Mouse (Mus musculus) forebrain, embryonic 12.5 days (tissue): ENCODE measurements around the gene Plpp7. TPM values are rescaled to one million over a fixed set of nuclear protein-coding genes. Genes with fewer than 3 reads are reported as not detected.

Source experiments
- ATAC-seq: fragments of 200-750 bp; cut with Nextera tagmentation; 2 replicates; pipeline ENCODE4 v1.8.0; 2017; ENCODE audit warnings: moderate TSS enrichment; ENCODE audit not compliant: low FRiP score
- H3K27ac ChIP-seq: fragments of 300-500 bp; sonication (generic); 2 replicates; pipeline ENCODE4 v1.5.1; 2016; ENCODE audit warnings: mild to moderate bottlenecking
- H3K27me3 ChIP-seq: fragments of 300-500 bp; sonication (generic); 2 replicates; pipeline ENCODE4 v1.6.1; 2016; ENCODE audit warnings: mild to moderate bottlenecking
- H3K36me3 ChIP-seq: fragments of 300-500 bp; sonication (generic); replicated peaks from 2 replicates; pipeline ENCODE4 v1.6.1; 2016; ENCODE audit warnings: mild to moderate bottlenecking
- H3K4me1 ChIP-seq: fragments of 300-500 bp; sonication (generic); 2 replicates; pipeline ENCODE4 v1.6.1; 2016
- H3K4me2 ChIP-seq: fragments of 300-500 bp; sonication (generic); 2 replicates; pipeline ENCODE4 v1.6.1; 2016; ENCODE audit warnings: mild to moderate bottlenecking, moderate library complexity
- H3K4me3 ChIP-seq: fragments of 300-500 bp; sonication (generic); replicated peaks from 2 replicates; pipeline ENCODE4 v1.5.1; 2016; ENCODE audit warnings: mild to moderate bottlenecking
- H3K9ac ChIP-seq: fragments of 300-500 bp; sonication (generic); 2 replicates; pipeline ENCODE4 v1.6.1; 2016; ENCODE audit warnings: mild to moderate bottlenecking
- H3K9me3 ChIP-seq: fragments of 300-500 bp; sonication (generic); 2 replicates; pipeline ENCODE4 v1.6.1; 2016
- WGBS: fragments of 180-500 bp; shearing (Covaris S2); methylation state at CpG from one replicate; pipeline ENCODE4 v1.1.7; 2016; 5-methylcytosine and 5-hydroxymethylcytosine counted together
- polyA plus RNA-seq: library from polyadenylated mRNA; unstranded; fragments of >200 nt; fragmentation: Nextera tagmentation; extraction: Ambion mirVana; gene quantifications from 2 replicates; pipeline ENCODE4 v1.2.1, GENCODE M21; 2016

Gene Plpp7
- polyA plus RNA-seq, 1 experiment from 2014 or later, result 7.2 TPM

DNA sequence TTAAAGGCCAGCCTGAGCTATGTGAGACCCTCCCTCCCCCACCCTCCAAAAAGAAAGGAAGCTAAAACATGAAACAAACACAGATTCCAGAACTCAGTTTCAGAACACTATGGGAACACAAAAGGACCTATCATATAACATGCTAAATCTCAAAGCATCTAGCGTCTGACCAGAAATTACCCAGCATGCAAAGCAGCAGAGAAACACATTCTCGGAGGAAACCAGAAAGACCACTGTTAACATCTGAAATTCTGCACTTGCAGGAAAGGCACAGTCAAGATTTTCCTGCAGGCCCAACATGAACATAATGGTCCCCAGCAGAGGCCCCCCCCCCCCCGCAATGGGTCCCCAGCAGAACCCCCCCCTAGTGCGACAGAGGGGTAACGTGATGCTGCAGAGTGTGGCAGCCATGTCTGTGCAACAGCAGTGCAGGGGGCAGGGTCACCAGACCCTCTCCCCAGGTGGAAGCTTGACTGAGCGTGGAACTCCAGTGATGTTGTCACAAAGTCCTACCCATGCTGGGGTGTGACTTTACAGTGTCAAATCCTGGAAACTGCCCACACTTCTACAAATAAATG lies 35.0 kb upstream of the Plpp7 start:
- Histone ChIP-seq H3K4me3 (no peak overlapping the region), H3K27me3 (no peaks in the 10 kb centered on the region)

GRCm38 (mm10) chr2:32061189-32061588 lies 34.1 kb upstream of the Plpp7 start:
- no peaks in the 10 kb centered on the region for H3K4me1 ChIP-seq
- H3K9me3 ChIP-seq, result no peaks in the 10 kb centered on the region
- H3K27ac ChIP-seq, result no peak overlapping the region; the same call in 1 of the 2 replicates
- H3K4me2 ChIP-seq, result no peak overlapping the region
- WGBS, result 71% methylated on average over 2 of the region's 2 CpGs
- no peak for ATAC-seq
- no peaks in the 10 kb centered on the region for H3K36me3 ChIP-seq
- H3K27me3 ChIP-seq, result no peaks in the 10 kb centered on the region
- H3K4me3 ChIP-seq, result no peak overlapping the region
- H3K9ac ChIP-seq, result no peak overlapping the region

More for the DNA sequence above, 35.0 kb upstream of the Plpp7 start:
- Histone ChIP-seq H3K9me3 (no peaks in the 10 kb centered on the region), H3K9ac (no peak overlapping the region), H3K4me2 (no peak overlapping the region), H3K36me3 (no peaks in the 10 kb centered on the region), H3K4me1 (peaks cover 3% of the 10 kb centered on the region), H3K27ac (no peak overlapping the region)
- 74% methylated on average over 6 of the region's 6 CpGs for WGBS
- ATAC-seq, result no peak

DNA sequence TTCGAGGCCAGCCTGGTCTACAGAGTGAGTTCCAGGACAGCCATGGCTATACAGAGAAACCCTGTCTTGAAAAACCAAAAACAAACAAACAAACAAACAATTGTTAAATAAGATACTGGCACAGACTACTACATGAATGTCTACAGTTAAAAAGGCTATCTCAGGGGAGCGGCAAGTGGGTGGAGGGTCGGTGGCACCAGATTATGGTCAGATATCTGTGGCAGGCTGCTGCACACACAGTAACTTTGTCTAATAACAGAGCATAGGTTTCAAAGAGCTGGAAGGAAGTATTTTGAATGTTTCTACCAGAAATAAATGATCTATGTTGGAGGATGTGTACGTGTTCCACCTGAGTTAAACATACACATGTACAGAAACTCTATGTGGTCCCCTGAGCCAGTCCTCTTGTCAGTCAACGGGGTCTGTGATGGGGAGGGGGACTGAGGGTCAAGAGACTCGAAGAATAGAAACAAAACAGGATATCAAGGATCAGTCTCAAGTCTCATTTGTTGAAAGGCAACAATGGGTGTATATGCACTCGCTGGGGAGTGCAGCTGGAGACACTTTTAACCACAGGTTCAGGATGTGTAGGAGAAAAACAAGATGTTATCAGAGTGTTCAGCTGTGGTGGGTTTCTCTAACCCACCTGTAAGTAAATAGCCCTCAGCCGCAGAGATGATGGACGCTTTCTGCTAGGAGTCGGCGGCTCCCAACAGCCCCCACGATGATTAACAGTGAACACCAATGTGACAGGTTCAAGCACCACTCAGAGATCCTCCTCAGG lies 33.4 kb upstream of the Plpp7 start:
- Histone ChIP-seq H3K27ac (no peak overlapping the region), H3K4me2 (no peak overlapping the region), H3K9me3 (no peaks in the 10 kb centered on the region), H3K4me3 (no peak overlapping the region), H3K9ac (no peak overlapping the region), H3K36me3 (no peaks in the 10 kb centered on the region), H3K4me1 (no peaks in the 10 kb centered on the region), H3K27me3 (no peaks in the 10 kb centered on the region)
- no peak for ATAC-seq
- 81% methylated on average over 12 of the region's 12 CpGs for WGBS

- no peak overlapping the region for H3K4me3 ChIP-seq
- WGBS, result 90% methylated on average over 15 of the region's 15 CpGs
- no peak for ATAC-seq
Observed at GRCm38 (mm10) chr2:32062626-32063410, 32.5 kb upstream of the Plpp7 start.

GRCm38 (mm10) chr2:32063451-32064151 lies 31.7 kb upstream of the Plpp7 start:
- H3K4me3 ChIP-seq, result no peak overlapping the region
- H3K27ac ChIP-seq, result no peak overlapping the region
- no peaks in the 10 kb centered on the region for H3K9me3 ChIP-seq
- WGBS, result 88% methylated on average over 7 of the region's 7 CpGs
- H3K4me1 ChIP-seq, result peaks cover under 1% of the 10 kb centered on the region; the same call in 1 of the 2 replicates
- no peak overlapping the region for H3K9ac ChIP-seq
- no peaks in the 10 kb centered on the region for H3K27me3 ChIP-seq
- ATAC-seq, result no peak
- no peaks in the 10 kb centered on the region for H3K36me3 ChIP-seq
- no peak overlapping the region for H3K4me2 ChIP-seq

More at GRCm38 (mm10) chr2:32062626-32063410, 32.5 kb upstream of the Plpp7 start:
- Histone ChIP-seq H3K27ac (no peak overlapping the region), H3K4me1 (no peaks in the 10 kb centered on the region), H3K27me3 (no peaks in the 10 kb centered on the region), H3K9me3 (no peaks in the 10 kb centered on the region), H3K9ac (no peak overlapping the region), H3K36me3 (no peaks in the 10 kb centered on the region), H3K4me2 (no peak overlapping the region)

DNA sequence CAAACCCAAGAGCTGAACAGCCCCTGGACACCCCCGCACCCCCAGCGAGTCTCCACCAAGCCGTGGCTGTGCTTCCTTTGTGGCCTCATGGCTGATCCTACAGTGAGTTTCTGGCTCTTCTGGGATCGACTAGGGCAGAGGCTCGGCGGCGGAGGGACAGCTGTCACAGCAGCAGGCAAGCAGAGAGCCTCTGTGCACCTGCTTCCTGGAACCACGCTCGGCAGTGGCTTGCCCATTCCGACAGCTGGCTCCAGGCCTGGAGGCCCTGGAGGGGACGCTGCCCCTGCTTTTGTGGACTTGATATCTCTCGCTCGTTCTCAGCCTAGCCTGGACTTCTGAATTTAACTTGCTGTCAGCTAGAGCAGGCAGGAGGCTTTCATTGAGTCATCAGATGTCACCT lies 30.4 kb upstream of the Plpp7 start:
- WGBS, result 72% methylated on average over 13 of the region's 13 CpGs
- no peaks in the 10 kb centered on the region for H3K36me3 ChIP-seq
- no peak overlapping the region for H3K4me2 ChIP-seq
- ATAC-seq, result no peak
- no peak overlapping the region for H3K27ac ChIP-seq
- no peak overlapping the region for H3K4me3 ChIP-seq
- H3K27me3 ChIP-seq, result peaks cover 8% of the 10 kb centered on the region; the same call in 1 of the 2 replicates
- H3K9me3 ChIP-seq, result no peaks in the 10 kb centered on the region
- H3K4me1 ChIP-seq, result peaks cover 5% of the 10 kb centered on the region; the same call in 1 of the 2 replicates
- H3K9ac ChIP-seq, result no peak overlapping the region; the same call in 1 of the 2 replicates

DNA sequence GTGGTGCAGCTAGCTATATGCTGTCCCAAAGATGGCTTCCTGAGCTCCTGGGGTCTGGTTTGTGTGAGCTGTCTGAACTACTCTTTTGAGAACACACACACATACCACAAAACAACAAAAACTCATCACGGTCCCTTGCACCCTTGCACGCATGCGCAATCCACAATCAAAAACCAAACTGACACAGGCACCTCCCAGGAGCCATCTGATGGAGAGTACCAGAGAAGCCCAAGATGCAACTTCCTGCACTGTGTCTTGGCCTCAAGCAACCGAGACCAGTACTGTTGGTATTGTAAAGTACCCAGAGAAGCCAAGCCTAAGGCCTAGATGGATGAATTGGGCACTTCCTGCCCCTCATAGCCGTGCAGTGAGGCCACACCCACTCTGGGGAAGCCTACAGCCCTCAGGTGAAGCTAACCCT lies 29.9 kb upstream of the Plpp7 start:
- Histone ChIP-seq H3K36me3 (no peaks in the 10 kb centered on the region), H3K4me3 (no peak overlapping the region), H3K27ac (no peak overlapping the region), H3K9me3 (no peaks in the 10 kb centered on the region), H3K4me2 (no peak overlapping the region), H3K27me3 (peaks cover 8% of the 10 kb centered on the region; the same call in 1 of the 2 replicates), H3K4me1 (peaks cover 5% of the 10 kb centered on the region; the same call in 1 of the 2 replicates), H3K9ac (no peak overlapping the region)
- ATAC-seq, result no peak
- 82% methylated on average over 5 of the region's 5 CpGs for WGBS

GRCm38 (mm10) chr2:32066005-32066404 lies 29.3 kb upstream of the Plpp7 start:
- ATAC-seq, result no peak
- 76% methylated on average over 4 of the region's 4 CpGs for WGBS

GRCm38 (mm10) chr2:32068811-32069607 lies 26.3 kb upstream of the Plpp7 start:
- Histone ChIP-seq H3K4me3 (no peak overlapping the region), H3K4me2 (peak overlapping the region; percentile 21; the same call in 1 of the 2 replicates), H3K36me3 (no peaks in the 10 kb centered on the region), H3K9ac (no peak overlapping the region), H3K4me1 (peaks cover 5% of the 10 kb centered on the region; the same call in 1 of the 2 replicates), H3K27ac (no peak overlapping the region), H3K9me3 (no peaks in the 10 kb centered on the region), H3K27me3 (peaks cover 8% of the 10 kb centered on the region; the same call in 1 of the 2 replicates)
- 54% methylated on average over 31 of the region's 31 CpGs for WGBS
- no peak for ATAC-seq

More at GRCm38 (mm10) chr2:32066005-32066404, 29.3 kb upstream of the Plpp7 start:
- H3K4me1 ChIP-seq, result peaks cover 5% of the 10 kb centered on the region; the same call in 1 of the 2 replicates
- no peak overlapping the region for H3K9ac ChIP-seq
- H3K9me3 ChIP-seq, result no peaks in the 10 kb centered on the region
- H3K27ac ChIP-seq, result no peak overlapping the region
- H3K27me3 ChIP-seq, result peaks cover 8% of the 10 kb centered on the region; the same call in 1 of the 2 replicates
- no peaks in the 10 kb centered on the region for H3K36me3 ChIP-seq
- no peak overlapping the region for H3K4me2 ChIP-seq
- no peak overlapping the region for H3K4me3 ChIP-seq

DNA sequence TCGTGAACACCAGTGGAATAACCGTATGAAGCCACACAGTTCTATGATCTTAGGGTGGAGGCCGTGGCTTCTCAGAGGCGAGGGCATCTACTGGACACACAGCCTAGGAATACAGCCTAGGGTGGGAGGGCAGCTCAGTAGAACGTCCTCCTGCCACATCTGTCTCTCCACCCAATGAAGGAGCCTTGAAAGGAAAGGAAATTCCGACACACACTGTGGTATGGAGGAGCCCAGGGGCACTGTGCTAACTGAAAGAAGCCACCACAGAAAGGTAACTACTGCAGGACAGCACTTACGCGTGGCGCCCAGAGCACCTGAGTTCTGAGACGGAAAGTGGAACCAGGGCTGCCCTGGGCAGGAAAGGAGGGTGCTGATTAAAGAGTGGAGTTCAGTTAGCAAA lies 24.6 kb upstream of the Plpp7 start:
- peaks cover 5% of the 10 kb centered on the region; the same call in 1 of the 2 replicates for H3K4me1 ChIP-seq
- H3K27me3 ChIP-seq, result peaks cover 8% of the 10 kb centered on the region; the same call in 1 of the 2 replicates
- no peak overlapping the region for H3K27ac ChIP-seq
- no peak overlapping the region for H3K9ac ChIP-seq
- WGBS, result 93% methylated on average over 10 of the region's 10 CpGs
- no peaks in the 10 kb centered on the region for H3K36me3 ChIP-seq
- no peak for ATAC-seq
- H3K4me2 ChIP-seq, result no peak overlapping the region
- no peak overlapping the region for H3K4me3 ChIP-seq
- H3K9me3 ChIP-seq, result no peaks in the 10 kb centered on the region

GRCm38 (mm10) chr2:32074404-32074803 lies 20.9 kb upstream of the Plpp7 start:
- H3K4me3 ChIP-seq, result no peak overlapping the region
- H3K9me3 ChIP-seq, result no peaks in the 10 kb centered on the region
- peaks cover 3% of the 10 kb centered on the region; the same call in 1 of the 2 replicates for H3K27me3 ChIP-seq
- H3K36me3 ChIP-seq, result no peaks in the 10 kb centered on the region
- ATAC-seq, result no peak
- H3K27ac ChIP-seq, result no peak overlapping the region
- WGBS, result 69% methylated on average over 8 of the region's 8 CpGs
- H3K4me2 ChIP-seq, result no peak overlapping the region
- no peaks in the 10 kb centered on the region for H3K4me1 ChIP-seq
- no peak overlapping the region for H3K9ac ChIP-seq
